12 mouse cellular contexts compared by ENCODE assay signal in genomic region chr6:22064341-22064740, GRCm38 (mm10).
DNase-seq lines count a peak whose midpoint lies in the region; ATAC-seq and TF ChIP-seq lines count a peak whose summit lies in the region.
"Had no signal": no experiment of that assay in that cellular context is flagged by ENCODE, and none has a peak within 500 bp of the region (broad histone marks: within the 10 kb centered on the region; RNA-seq: fewer than 3 reads in every experiment).

No protein-coding gene starts in this region.

- 69% methylated on average over 4 of the region's 4 CpGs for WGBS in heart, embryonic 10.5 days
- 44% methylated on average over 4 of the region's 4 CpGs for WGBS in kidney, embryonic 16.5 days

- H3K27ac ChIP-seq in heart, embryonic 10.5 days: no peak overlapping the region
- no peak overlapping the region for H3K27ac ChIP-seq in kidney, embryonic 16.5 days (ENCODE audit: low read length)
- H3K27ac ChIP-seq in layer of hippocampus, adult 2 months: no peak overlapping the region
- H3K27ac ChIP-seq: hindbrain, embryonic 14.5 days; liver, embryonic 14.5 days had no signal

- H3K4me2 ChIP-seq in kidney, embryonic 16.5 days (replicated peaks; ENCODE audit: low read depth, low read length): no peak overlapping the region
- H3K4me2 ChIP-seq: hindbrain, embryonic 14.5 days had no signal

- H3K9ac ChIP-seq in kidney, embryonic 16.5 days (replicated peaks; ENCODE audit: low read length): no peak overlapping the region
- H3K9ac ChIP-seq: hindbrain, embryonic 14.5 days; liver, embryonic 14.5 days had no signal

- no peaks in the 10 kb centered on the region for H3K36me3 ChIP-seq in heart, embryonic 10.5 days
- H3K36me3 ChIP-seq in kidney, embryonic 16.5 days (ENCODE audit: insufficient read depth, low read length): no peaks in the 10 kb centered on the region

- no peaks in the 10 kb centered on the region for H3K9me3 ChIP-seq in heart, embryonic 10.5 days
- no peaks in the 10 kb centered on the region for H3K9me3 ChIP-seq in kidney, embryonic 16.5 days (ENCODE audit: low read length)

- intact Hi-C loops in left cerebral cortex, postnatal 10 days (cut with DNase I): no loop called here

- no peak overlapping the region for H3K4me3 ChIP-seq in heart, embryonic 10.5 days
- no peak overlapping the region for H3K4me3 ChIP-seq in kidney, embryonic 16.5 days (ENCODE audit: low read length)
- no peak overlapping the region for H3K4me3 ChIP-seq in layer of hippocampus, adult 2 months

- H3K27me3 ChIP-seq in heart, embryonic 10.5 days (ENCODE audit: insufficient read depth, poor library complexity, severe bottlenecking): no peaks in the 10 kb centered on the region
- no peaks in the 10 kb centered on the region for H3K27me3 ChIP-seq in kidney, embryonic 16.5 days (ENCODE audit: insufficient read depth, low read length)

- DNase-seq in heart, adult 18-20 months: peak; percentile 76 to 90
- no peak for DNase-seq in heart, embryonic 10.5 days (ENCODE audit: low spot score)
- DNase-seq in 3T3-L1 (ENCODE audit: low read depth, low spot score): peak; percentile 78
- peak; percentile 35 for DNase-seq in gastrocnemius, postnatal 25 days
- DNase-seq in layer of hippocampus, adult 9-10 months (ENCODE audit: low spot score): no peak
- no peak for DNase-seq in left cerebral cortex, postnatal 10 days (ENCODE audit: extremely low spot score in 1 of 2, low spot score in 2 of 2)
- DNase-seq in layer of hippocampus, adult 2 months (ENCODE audit: low spot score in 2 of 2): no peak
- DNase-seq: cerebellum, postnatal 36 days had no signal

- ATAC-seq in kidney, embryonic 16.5 days (ENCODE audit: low FRiP score, low TSS enrichment): 0 out of 2 replicates have a peak, but pooled peaks have one; percentile 42
- ATAC-seq: midbrain, embryonic 16.5 days had no signal

- no peak for TF ChIP-seq CTCF in layer of hippocampus, adult 2 months (conservative IDR thresholded peaks at IDR 0.05)

- H3K4me1 ChIP-seq in heart, embryonic 10.5 days: no peaks in the 10 kb centered on the region
- H3K4me1 ChIP-seq in kidney, embryonic 16.5 days (ENCODE audit: insufficient read depth, low read length): no peaks in the 10 kb centered on the region

Comparison
In these comparisons a context has a peak if more than half of its experiments do, and no peak if none do; other contexts are left out.
1. DNase-seq: peak in heart, adult 18-20 months (2 of 2), 3T3-L1 (single experiment) and gastrocnemius, postnatal 25 days (single experiment); none in heart, embryonic 10.5 days (single experiment), layer of hippocampus, adult 9-10 months (single experiment), left cerebral cortex, postnatal 10 days (0 of 2) and layer of hippocampus, adult 2 months (0 of 2).